Mouse (Mus musculus): Measurements from ENCODE around the gene Olfr371. TPM values are rescaled to one million over a fixed set of nuclear protein-coding genes. Genes with fewer than 3 reads are reported as not detected.

Olfr371 gene
- total RNA-seq (2022), result not detected

- DNase-seq, result no peak
Measured at GRCm38 (mm10) chr8:85225688-85226087, at the start of gene Olfr371. TSS of gene Olfr371 (plus strand) at chr8:85225988.

GRCm38 (mm10) chr8:85192346-85192745, 33.4 kb upstream of the Olfr371 start:
- DNase-seq, result no peak

- no peak for DNase-seq
Measured at GRCm38 (mm10) chr8:85220220-85220619, 5.6 kb upstream of the Olfr371 start.

GRCm38 (mm10) chr8:85220992-85221391, 4.8 kb upstream of the Olfr371 start:
- DNase-seq, result no peak

GRCm38 (mm10) chr8:85227297-85227696, 1.5 kb downstream of the Olfr371 start:
- no peak for DNase-seq

Other genes starting within 250 kb of the Olfr371 start
- gene Junb, start 247.3 kb upstream of the Olfr371 start, total RNA-seq (2022), result 100 to 1,000 TPM in 1 of 4 experiments, 10 to 100 TPM in 3; 39.9 to 211 (median 52.4) TPM
- 10 to 100 TPM in 2 of 4 experiments, 1 to 10 TPM in 2; 6.2 to 12.7 (median 10.5) TPM for gene Hook2, start 235.4 kb upstream of the Olfr371 start, total RNA-seq (2022)
- not detected for gene Best2, start 211.5 kb upstream of the Olfr371 start, total RNA-seq (2022)
- 100 to 1,000 TPM in 2 of 4 experiments, 10 to 100 TPM in 2; 96.4 to 107 (median 101) TPM for gene Asna1, start 200.7 kb upstream of the Olfr371 start, total RNA-seq (2022)
- gene Trir, start 199.2 kb upstream of the Olfr371 start, total RNA-seq (2022), result 100 to 1,000 TPM; 134 to 159 (median 155) TPM
- gene Tnpo2, start 189.1 kb upstream of the Olfr371 start, total RNA-seq (2022), result 10 to 100 TPM; 67.7 to 85.8 (median 73.5) TPM
- gene Fbxw9, start 165.9 kb upstream of the Olfr371 start, total RNA-seq (2022), result 10 to 100 TPM; 15.0 to 29.6 (median 21.6) TPM
- gene Gm5741, start 158.0 kb upstream of the Olfr371 start, total RNA-seq (2022), result 1 to 10 TPM in 1 of 4 experiments, not detected in 3; 1.3 TPM
- 10 to 100 TPM; 31.4 to 41.2 (median 33.2) TPM for gene Dhps, start 154.2 kb upstream of the Olfr371 start, total RNA-seq (2022)
- gene Wdr83os, start 145.2 kb upstream of the Olfr371 start, total RNA-seq (2022), result 10 to 100 TPM; 76.0 to 87.7 (median 81.1) TPM
- gene Wdr83, start 144.7 kb upstream of the Olfr371 start, total RNA-seq (2022), result 10 to 100 TPM; 22.6 to 30.1 (median 29.2) TPM
- 10 to 100 TPM; 53.4 to 60.8 (median 54.3) TPM for gene Man2b1, start 142.7 kb upstream of the Olfr371 start, total RNA-seq (2022)
- gene Zfp791, start 102.9 kb upstream of the Olfr371 start, total RNA-seq (2022), result 1 to 10 TPM; 1.7 to 2.4 (median 1.9) TPM
- gene Cks1brt, start 74.1 kb upstream of the Olfr371 start, total RNA-seq (2022), result not detected
- gene Orc6, start 73.6 kb downstream of the Olfr371 start, total RNA-seq (2022), result 10 to 100 TPM; 11.2 to 16.0 (median 14.5) TPM
- 100 to 1,000 TPM in 2 of 4 experiments, 10 to 100 TPM in 2; 94.1 to 113 (median 105) TPM for gene Vps35, start 73.8 kb downstream of the Olfr371 start, total RNA-seq (2022)
- gene Mylk3, start 160.4 kb downstream of the Olfr371 start, total RNA-seq (2022), result 1 to 10 TPM in 1 of 4 experiments, under 1 TPM in 3; 0.16 to 1.8 (median 0.60) TPM
- gene 4921524J17Rik, start 206.8 kb downstream of the Olfr371 start, total RNA-seq (2022), result 10 to 100 TPM; 21.4 to 45.0 (median 27.9) TPM

Data from adrenal gland, adult 8-10 months (tissue).